12 mouse cellular contexts compared by ENCODE assay signal in genomic region chr7:36707266-36707665, GRCm38 (mm10). TPM values are rescaled to one million over a fixed set of nuclear protein-coding genes. Genes with fewer than 3 reads are reported as not detected.
A peak's percentile ranks its signal among the peaks of the same experiment; 100 is the strongest.
DNase-seq lines count a peak whose midpoint lies in the region; ATAC-seq and TF ChIP-seq lines count a peak whose summit lies in the region.
"Had no signal": no experiment of that assay in that cellular context is flagged by ENCODE, and none has a peak within 500 bp of the region (broad histone marks: within the 10 kb centered on the region; RNA-seq: fewer than 3 reads in every experiment).

No protein-coding gene starts in this region.

- intact Hi-C loops in left cerebral cortex, adult 2 months (cut with DNase I) = loop anchor here (5.0 to 10.0 kb wide), 2 partner anchors 158 to 805 kb away; no protein-coding TSS in a partner anchor
- intact Hi-C loops in left cerebral cortex, postnatal 4 days (cut with DNase I) = no loop called here

- peak overlapping the region; percentile 30; the same call in 1 of the 2 replicates for H3K27ac ChIP-seq in left cerebral cortex, adult 2 months
- peak overlapping the region; percentile 78; the same call in 1 of the 2 replicates for H3K27ac ChIP-seq in forebrain, embryonic 12.5 days
- peak overlapping the region; percentile 45; the same call in 1 of the 2 replicates for H3K27ac ChIP-seq in hindbrain, postnatal 0 days
- H3K27ac ChIP-seq in neural tube, embryonic 14.5 days (ENCODE audit: low read depth, low read length) = peak overlapping the region; percentile 87
- H3K27ac ChIP-seq: liver, embryonic 13.5 days had no signal

- H3K4me1 ChIP-seq in forebrain, embryonic 12.5 days = peaks cover 57% of the 10 kb centered on the region
- no peaks in the 10 kb centered on the region for H3K4me1 ChIP-seq in hindbrain, postnatal 0 days (ENCODE audit: insufficient read depth, low read length)
- peaks cover 64% of the 10 kb centered on the region for H3K4me1 ChIP-seq in neural tube, embryonic 14.5 days (ENCODE audit: control insufficient read depth, insufficient read depth, low read length)
- H3K4me1 ChIP-seq: liver, embryonic 13.5 days had no signal

- peak overlapping the region; percentile 31 for H3K4me2 ChIP-seq in forebrain, embryonic 12.5 days
- H3K4me2 ChIP-seq in hindbrain, postnatal 0 days (ENCODE audit: low read depth, low read length) = peak overlapping the region; percentile 46
- H3K4me2 ChIP-seq in neural tube, embryonic 14.5 days (ENCODE audit: low read depth, low read length) = peak overlapping the region; percentile 65

- TF ChIP-seq CTCF in left cerebral cortex, adult 2 months (IDR thresholded peaks at IDR 0.05) = no peak
- TF ChIP-seq CTCF in hindbrain, postnatal 0 days (IDR thresholded peaks at IDR 0.05; ENCODE audit: low read depth) = no peak

- DNase-seq in left cerebral cortex, adult 2 months (ENCODE audit: extremely low spot score in 1 of 2, low spot score in 2 of 2) = no peak
- DNase-seq in left cerebral cortex, postnatal 4 days = no peak
- DNase-seq in hindbrain, postnatal 0 days (ENCODE audit: low spot score) = no peak
- no peak for DNase-seq in adrenal gland, adult 2 months
- no peak for DNase-seq in gastrocnemius, adult 18-20 months (ENCODE audit: low spot score)
- no peak for DNase-seq in cerebellum, adult 11 months
- DNase-seq: kidney, postnatal 25 days; liver, embryonic 13.5 days; right cerebral cortex, postnatal 25 days had no signal

- H3K36me3 ChIP-seq in forebrain, embryonic 12.5 days (replicated peaks) = peaks cover 3% of the 10 kb centered on the region; the same call in 1 of the 2 replicates
- H3K36me3 ChIP-seq in hindbrain, postnatal 0 days (ENCODE audit: insufficient read depth, low read length) = no peaks in the 10 kb centered on the region
- H3K36me3 ChIP-seq in neural tube, embryonic 14.5 days (ENCODE audit: control insufficient read depth, insufficient read depth, low read length) = no peaks in the 10 kb centered on the region; the same call in 1 of the 2 replicates
- H3K36me3 ChIP-seq: heart, embryonic 12.5 days; liver, embryonic 13.5 days had no signal

- peak; percentile 75 for ATAC-seq in forebrain, embryonic 12.5 days (ENCODE audit: low FRiP score)
- no peak for ATAC-seq in hindbrain, postnatal 0 days
- ATAC-seq in neural tube, embryonic 14.5 days (ENCODE audit: low read depth) = peak; percentile 77

- H3K9me3 ChIP-seq in forebrain, embryonic 12.5 days = no peaks in the 10 kb centered on the region
- H3K9me3 ChIP-seq in hindbrain, postnatal 0 days (ENCODE audit: low read length) = no peaks in the 10 kb centered on the region
- no peaks in the 10 kb centered on the region for H3K9me3 ChIP-seq in neural tube, embryonic 14.5 days (ENCODE audit: control insufficient read depth, low read length)
- H3K9me3 ChIP-seq: heart, embryonic 12.5 days; liver, embryonic 13.5 days had no signal

- H3K27me3 ChIP-seq in forebrain, embryonic 12.5 days = 0 out of 2 replicates have a peak, but pooled peaks cover 5% of the 10 kb centered on the region
- no peaks in the 10 kb centered on the region for H3K27me3 ChIP-seq in hindbrain, postnatal 0 days (ENCODE audit: insufficient read depth, low read length)
- H3K27me3 ChIP-seq in neural tube, embryonic 14.5 days (ENCODE audit: control insufficient read depth, insufficient read depth, low read length) = no peaks in the 10 kb centered on the region

- no peak overlapping the region for H3K9ac ChIP-seq in forebrain, embryonic 12.5 days
- no peak overlapping the region; the same call in 1 of the 2 replicates for H3K9ac ChIP-seq in hindbrain, postnatal 0 days (replicated peaks; ENCODE audit: low read length)
- peak overlapping the region; percentile 54; the same call in 1 of the 2 replicates for H3K9ac ChIP-seq in neural tube, embryonic 14.5 days (replicated peaks; ENCODE audit: low read depth, low read length)
- H3K9ac ChIP-seq: heart, embryonic 12.5 days; liver, embryonic 13.5 days had no signal

- WGBS in forebrain, embryonic 12.5 days = 15% methylated on average over 10 of the region's 10 CpGs
- WGBS in hindbrain, postnatal 0 days = 14% methylated on average over 10 of the region's 10 CpGs
- WGBS in neural tube, embryonic 14.5 days = 6% methylated on average over 10 of the region's 10 CpGs

- H3K4me3 ChIP-seq in left cerebral cortex, adult 2 months = peak overlapping the region; percentile 26
- H3K4me3 ChIP-seq in forebrain, embryonic 12.5 days (replicated peaks) = no peak overlapping the region
- no peak overlapping the region for H3K4me3 ChIP-seq in hindbrain, postnatal 0 days (ENCODE audit: low read length)
- peak overlapping the region; percentile 29; the same call in 1 of the 2 replicates for H3K4me3 ChIP-seq in neural tube, embryonic 14.5 days (ENCODE audit: low read depth, low read length)
- H3K4me3 ChIP-seq: liver, embryonic 13.5 days had no signal

RNA-seq across cellular contexts. Expression of gene Tshz3, which starts 9.3 kb away (rescaled TPM):
- total RNA-seq in left cerebral cortex, adult 2 months (2021) = 10 to 100 TPM; 43.0 to 53.4 TPM
- 10 to 100 TPM; 62.3 to 64.5 TPM for total RNA-seq in left cerebral cortex, postnatal 4 days (2021)
- 9.9 and 12.6 TPM in 2 replicates for polyA plus RNA-seq in forebrain, embryonic 12.5 days (2016; fragmentation: Nextera tagmentation; extraction: Ambion mirVana)
- total RNA-seq in hindbrain, postnatal 0 days (2014; rRNA removed) = 25.3 and 28.4 TPM in 2 replicates
- 14.6 and 18.1 TPM in 2 replicates for polyA plus RNA-seq in hindbrain, postnatal 0 days (2015; fragmentation: Nextera tagmentation; extraction: Ambion mirVana)
- polyA plus RNA-seq in neural tube, embryonic 14.5 days (2014; fragmentation: Nextera tagmentation; extraction: Ambion mirVana) = 87.2 and 104 TPM in 2 replicates
- 1 to 10 TPM; 4.2 to 4.7 TPM for total RNA-seq in adrenal gland, adult 2 months (2021)
- 1.9 and 2.8 TPM in 2 replicates for polyA plus RNA-seq in adrenal gland, adult 2 months (2012; rRNA removed)
- total RNA-seq in gastrocnemius, adult 18-20 months (2021) = 1 to 10 TPM; 2.0 to 2.2 TPM

Comparison
In these comparisons a context has a peak if more than half of its experiments do, and no peak if none do; other contexts are left out.
1. H3K27ac ChIP-seq: peak in every context shown above with its lines; median percentile 87 in neural tube, embryonic 14.5 days; 78 in forebrain, embryonic 12.5 days; 45 in hindbrain, postnatal 0 days; 30 in left cerebral cortex, adult 2 months.
2. H3K4me3 ChIP-seq: peak in left cerebral cortex, adult 2 months (single experiment) and neural tube, embryonic 14.5 days (single experiment); none in forebrain, embryonic 12.5 days (single experiment) and hindbrain, postnatal 0 days (single experiment).
3. Peak in every context shown above with its lines, with median percentiles within 50 percentile points of each other: H3K4me2 ChIP-seq.